Mouse (Mus musculus) heart, embryonic 10.5 days (tissue): ENCODE results near the gene Acat1. TPM values are rescaled to one million over a fixed set of nuclear protein-coding genes. Genes with fewer than 3 reads are reported as not detected.

ENCODE experiments used
- polyA plus RNA-seq: library from polyadenylated mRNA; unstranded; fragments of >200 nt; fragmentation: Nextera tagmentation; extraction: Ambion mirVana; gene quantifications from 2 replicates; pipeline ENCODE4 v1.2.1, GENCODE M21; 2016

The Acat1 gene
- polyA plus RNA-seq, 1 experiment from 2014 or later: 79.2 TPM

Other genes starting within 250 kb of the Acat1 start
- gene Kdelc2, start 226.4 kb downstream of the Acat1 start, polyA plus RNA-seq: 17.5 and 18.1 TPM in 2 replicates
- gene 4930550C14Rik, start 208.1 kb downstream of the Acat1 start, polyA plus RNA-seq: 0.09 and 0.58 TPM in 2 replicates
- 10.5 and 11.1 TPM in 2 replicates for gene Atm, start 73.6 kb downstream of the Acat1 start, polyA plus RNA-seq
- 17.5 TPM in 2 replicates for gene Npat, start 73.3 kb downstream of the Acat1 start, polyA plus RNA-seq
- 31.5 and 32.4 TPM in 2 replicates for gene Cul5, start 59.6 kb upstream of the Acat1 start, polyA plus RNA-seq
- 0.16 and 0.60 TPM in 2 replicates for gene Rab39, start 95.8 kb upstream of the Acat1 start, polyA plus RNA-seq
- 0.89 and 2.9 TPM in 2 replicates for gene Slc35f2, start 161.2 kb upstream of the Acat1 start, polyA plus RNA-seq
- 1.5 and 1.7 TPM in 2 replicates for gene Sln, start 239.8 kb upstream of the Acat1 start, polyA plus RNA-seq